Mouse (Mus musculus) forebrain, embryonic 13.5 days (tissue): ENCODE results near the gene Pde5a. TPM values are rescaled to one million over a fixed set of nuclear protein-coding genes. Genes with fewer than 3 reads are reported as not detected.

ENCODE experiments used
- ATAC-seq: fragments of 200-750 bp; cut with Nextera tagmentation; 2 replicates; pipeline ENCODE4 v1.8.0; 2017
- H3K27ac ChIP-seq: fragments of 300-500 bp; sonication (generic); 2 replicates; pipeline ENCODE4 v1.5.1; 2015; ENCODE audit warnings: inconsistent platforms, mild to moderate bottlenecking, moderate library complexity
- H3K27me3 ChIP-seq: fragments of 300-500 bp; sonication (generic); 2 replicates; pipeline ENCODE4 v1.6.1; 2015; ENCODE audit warnings: mild to moderate bottlenecking, inconsistent platforms
- H3K36me3 ChIP-seq: fragments of 300-500 bp; sonication (generic); 2 replicates; pipeline ENCODE4 v1.6.1; 2015; ENCODE audit warnings: mild to moderate bottlenecking, inconsistent platforms; ENCODE audit not compliant: poor library complexity, severe bottlenecking
- H3K4me1 ChIP-seq: fragments of 300-500 bp; sonication (generic); 2 replicates; pipeline ENCODE4 v1.6.1; 2015; ENCODE audit warnings: inconsistent platforms
- H3K4me2 ChIP-seq: fragments of 300-500 bp; sonication (generic); 2 replicates; pipeline ENCODE4 v1.6.1; 2015; ENCODE audit warnings: inconsistent platforms, mild to moderate bottlenecking, moderate library complexity
- H3K4me3 ChIP-seq: fragments of 300-500 bp; sonication (generic); 2 replicates; pipeline ENCODE4 v1.5.1; 2015; ENCODE audit warnings: mild to moderate bottlenecking, inconsistent platforms
- H3K9ac ChIP-seq: fragments of 300-500 bp; sonication (generic); 2 replicates; pipeline ENCODE4 v1.6.1; 2015; ENCODE audit warnings: mild to moderate bottlenecking, inconsistent platforms
- H3K9me3 ChIP-seq: fragments of 300-500 bp; sonication (generic); replicated peaks from 2 replicates; pipeline ENCODE4 v1.6.1; 2016; ENCODE audit warnings: inconsistent platforms
- WGBS: fragments of 180-500 bp; shearing (Covaris S2); methylation state at CpG from one replicate; pipeline ENCODE4 v1.1.7; 2015; 5-methylcytosine and 5-hydroxymethylcytosine counted together
- polyA plus RNA-seq: library from polyadenylated mRNA; unstranded; fragments of >200 nt; fragmentation: Nextera tagmentation; extraction: Ambion mirVana; gene quantifications from 2 replicates; pipeline ENCODE4 v1.2.1, GENCODE M21; 2015

Gene Pde5a
- polyA plus RNA-seq: 3.6 and 3.7 TPM in 2 replicates

GRCm38 (mm10) chr3:122728852-122729600, at the start of gene Pde5a:
Gene Pde5a (plus strand): TSS chr3:122728947.
- Histone ChIP-seq H3K36me3 (no peaks in the 10 kb centered on the region), H3K9me3 (no peaks in the 10 kb centered on the region), H3K27ac (peak within 1 kb of the TSS; percentile 86), H3K9ac (peak within 1 kb of the TSS; percentile 84), H3K4me1 (peaks cover 18% of the 10 kb centered on the region), H3K27me3 (no peaks in the 10 kb centered on the region), H3K4me2 (peak within 1 kb of the TSS; percentile 73), H3K4me3 (peak within 1 kb of the TSS; percentile 71)
- 1% methylated on average over 49 of the region's 49 CpGs for WGBS
- peak; percentile 66 for ATAC-seq

GRCm38 (mm10) chr3:122680851-122681250, 47.9 kb upstream of the Pde5a start:
- Histone ChIP-seq H3K36me3 (no peaks in the 10 kb centered on the region), H3K9me3 (peaks cover 8% of the 10 kb centered on the region; the same call in 1 of the 2 replicates), H3K27ac (no peak overlapping the region), H3K4me1 (no peaks in the 10 kb centered on the region), H3K9ac (no peak overlapping the region), H3K4me3 (no peak overlapping the region), H3K4me2 (no peak overlapping the region), H3K27me3 (no peaks in the 10 kb centered on the region)
- ATAC-seq: no peak
- whole genome bisulfite sequencing: 89% methylated on average over 3 of the region's 3 CpGs

DNA sequence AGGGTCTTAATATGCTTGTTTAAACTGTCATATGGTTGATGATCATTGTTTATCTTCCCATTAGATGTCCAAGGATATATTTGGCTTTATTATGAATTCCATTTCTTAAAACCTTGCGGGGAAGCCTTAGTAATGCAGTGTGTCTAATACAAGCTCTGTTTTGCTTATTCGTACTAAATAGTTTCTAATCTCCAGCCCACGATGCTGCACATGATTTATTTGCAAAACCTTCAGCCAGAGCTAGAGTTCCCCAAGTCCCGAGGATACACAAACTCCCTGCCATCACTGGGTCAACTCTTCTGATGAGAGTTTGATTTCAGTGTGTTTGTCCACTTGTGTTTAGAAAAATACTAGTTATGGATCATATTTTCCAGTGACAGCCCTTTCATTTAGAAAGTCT, 46.4 kb upstream of the Pde5a start:
- no peak overlapping the region for H3K4me3 ChIP-seq
- no peaks in the 10 kb centered on the region for H3K27me3 ChIP-seq
- no peak overlapping the region for H3K4me2 ChIP-seq
- H3K4me1 ChIP-seq: no peaks in the 10 kb centered on the region
- H3K36me3 ChIP-seq: no peaks in the 10 kb centered on the region
- H3K9me3 ChIP-seq: peaks cover 8% of the 10 kb centered on the region; the same call in 1 of the 2 replicates
- WGBS: 87% methylated on average over 4 of the region's 4 CpGs
- no peak overlapping the region for H3K27ac ChIP-seq
- H3K9ac ChIP-seq: no peak overlapping the region
- no peak for ATAC-seq

DNA sequence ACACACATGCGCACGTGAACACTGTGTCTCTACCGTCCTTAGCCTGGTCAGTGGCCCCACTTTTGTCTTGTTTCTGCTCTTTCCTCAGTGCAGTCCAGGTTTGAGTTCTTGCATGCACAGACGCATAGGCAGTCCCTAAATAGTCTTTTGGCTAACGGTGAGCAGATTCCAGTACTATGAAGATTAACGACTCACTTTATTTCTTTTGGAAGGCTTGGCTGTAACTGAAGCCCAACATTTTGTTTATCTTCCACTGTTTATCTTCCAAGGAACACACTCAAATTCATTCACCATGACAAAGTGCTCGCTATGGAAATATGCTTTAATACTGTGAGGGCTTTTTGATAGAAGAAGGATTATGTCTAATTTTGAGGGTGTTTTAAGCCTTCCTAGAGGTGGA, 43.9 kb upstream of the Pde5a start:
- 77% methylated on average over 7 of the region's 7 CpGs for WGBS

GRCm38 (mm10) chr3:122693039-122693438, 35.7 kb upstream of the Pde5a start:
- Histone ChIP-seq H3K9me3 (no peaks in the 10 kb centered on the region), H3K27me3 (no peaks in the 10 kb centered on the region), H3K9ac (no peak overlapping the region), H3K36me3 (no peaks in the 10 kb centered on the region), H3K4me1 (no peaks in the 10 kb centered on the region), H3K27ac (no peak overlapping the region), H3K4me2 (no peak overlapping the region), H3K4me3 (no peak overlapping the region)
- ATAC-seq: no peak
- 88% methylated on average over 3 of the region's 3 CpGs for WGBS

More for the DNA sequence above, 43.9 kb upstream of the Pde5a start:
- Histone ChIP-seq H3K36me3 (no peaks in the 10 kb centered on the region), H3K27ac (no peak overlapping the region), H3K9me3 (no peaks in the 10 kb centered on the region), H3K4me3 (no peak overlapping the region), H3K4me1 (no peaks in the 10 kb centered on the region), H3K4me2 (no peak overlapping the region), H3K9ac (no peak overlapping the region), H3K27me3 (no peaks in the 10 kb centered on the region)
- ATAC-seq: no peak

DNA sequence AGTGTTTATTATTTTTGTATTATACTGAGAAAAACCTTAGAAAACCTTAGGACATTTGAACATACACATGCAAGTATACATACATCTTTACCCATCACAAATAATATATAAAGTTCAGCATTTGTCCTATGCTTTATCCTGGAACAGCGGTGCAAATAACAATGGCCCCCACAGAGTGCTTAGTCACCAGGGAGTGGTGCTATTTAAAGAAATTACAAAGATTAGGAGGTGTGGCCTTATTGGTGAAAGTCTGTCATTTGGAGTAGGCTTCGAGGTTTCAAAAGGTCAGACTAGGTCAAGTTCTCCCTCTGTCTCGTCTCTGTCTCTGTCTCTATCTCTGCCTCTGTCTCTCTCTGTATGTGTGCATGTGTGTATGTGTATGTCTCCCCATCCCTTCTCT, 32.9 kb upstream of the Pde5a start:
- Histone ChIP-seq H3K4me3 (no peak overlapping the region), H3K27ac (no peak overlapping the region), H3K9me3 (no peaks in the 10 kb centered on the region), H3K4me2 (no peak overlapping the region), H3K9ac (no peak overlapping the region), H3K36me3 (no peaks in the 10 kb centered on the region), H3K4me1 (no peaks in the 10 kb centered on the region), H3K27me3 (no peaks in the 10 kb centered on the region)
- 65% methylated on average over 3 of the region's 3 CpGs for whole genome bisulfite sequencing
- no peak for ATAC-seq

DNA sequence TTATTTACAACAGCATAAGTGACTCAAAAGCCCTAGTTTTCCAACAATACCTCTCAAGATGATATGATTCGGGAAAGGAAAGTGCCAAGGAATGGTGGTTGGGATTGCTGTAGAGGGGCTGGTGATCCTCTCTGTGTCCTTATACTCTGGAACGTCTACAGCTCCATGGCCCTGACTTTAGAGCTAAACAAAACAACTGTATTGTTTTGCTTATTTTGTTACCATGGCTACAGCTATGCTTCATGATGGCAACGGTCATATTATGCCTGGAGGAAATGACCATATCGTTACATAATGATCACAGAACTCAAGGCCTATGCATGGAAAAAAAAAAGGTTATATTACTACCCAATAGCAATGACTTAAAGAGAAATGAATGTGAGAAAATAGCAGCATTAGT, 32.1 kb upstream of the Pde5a start:
- no peaks in the 10 kb centered on the region for H3K27me3 ChIP-seq
- H3K27ac ChIP-seq: no peak overlapping the region
- 86% methylated on average over 4 of the region's 4 CpGs for WGBS
- H3K9me3 ChIP-seq: no peaks in the 10 kb centered on the region
- H3K9ac ChIP-seq: no peak overlapping the region
- no peak for ATAC-seq
- no peaks in the 10 kb centered on the region for H3K36me3 ChIP-seq
- H3K4me2 ChIP-seq: no peak overlapping the region
- no peaks in the 10 kb centered on the region for H3K4me1 ChIP-seq
- no peak overlapping the region for H3K4me3 ChIP-seq

DNA sequence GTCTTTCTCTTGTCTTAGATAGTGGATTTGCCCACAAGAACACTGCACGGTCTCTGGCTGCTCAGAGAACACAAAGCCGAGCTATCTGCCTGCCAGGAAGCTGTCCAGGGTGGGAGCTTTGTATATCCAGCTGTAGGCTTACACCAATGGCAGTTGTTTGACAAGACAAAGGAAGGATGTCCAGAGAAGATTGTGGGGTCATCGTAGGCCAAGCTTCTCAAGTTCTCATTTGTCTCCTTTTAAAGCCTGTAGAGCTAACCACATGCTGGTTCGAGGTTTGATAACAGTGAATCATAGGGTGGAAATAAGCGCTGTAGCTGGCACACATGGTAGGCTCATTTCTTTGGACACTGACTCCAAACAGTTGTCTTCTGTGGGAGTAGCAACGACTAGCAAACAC, 24.5 kb upstream of the Pde5a start:
- Histone ChIP-seq H3K36me3 (no peaks in the 10 kb centered on the region), H3K9ac (no peak overlapping the region), H3K9me3 (no peaks in the 10 kb centered on the region), H3K27ac (no peak overlapping the region), H3K4me1 (no peaks in the 10 kb centered on the region), H3K4me2 (no peak overlapping the region), H3K27me3 (no peaks in the 10 kb centered on the region), H3K4me3 (no peak overlapping the region)
- WGBS: 18% methylated on average over 6 of the region's 6 CpGs
- ATAC-seq: no peak

DNA sequence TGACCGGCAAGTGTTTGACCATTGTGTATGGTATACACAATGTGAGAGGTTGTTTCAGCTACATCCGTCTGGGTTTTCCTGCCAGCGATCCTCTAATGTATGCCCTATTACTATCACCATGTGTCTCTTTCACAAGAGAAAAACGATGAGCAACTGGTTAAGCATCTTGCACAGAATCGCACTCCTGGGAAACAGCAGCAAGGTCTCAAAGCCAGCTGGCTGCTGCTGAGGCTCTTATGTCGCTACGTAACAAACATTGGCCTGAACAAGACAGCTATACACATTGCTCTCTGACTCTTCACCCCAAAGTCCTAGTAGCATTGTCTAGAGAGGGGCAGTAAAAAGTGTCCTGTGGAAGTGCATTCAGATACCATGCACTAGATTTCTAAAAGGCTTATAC, 23.5 kb upstream of the Pde5a start:
- ATAC-seq: no peak
- Histone ChIP-seq H3K9me3 (no peaks in the 10 kb centered on the region), H3K27ac (no peak overlapping the region), H3K4me1 (no peaks in the 10 kb centered on the region), H3K4me3 (no peak overlapping the region), H3K9ac (no peak overlapping the region), H3K36me3 (no peaks in the 10 kb centered on the region), H3K4me2 (no peak overlapping the region), H3K27me3 (no peaks in the 10 kb centered on the region)
- WGBS: 90% methylated on average over 7 of the region's 7 CpGs

DNA sequence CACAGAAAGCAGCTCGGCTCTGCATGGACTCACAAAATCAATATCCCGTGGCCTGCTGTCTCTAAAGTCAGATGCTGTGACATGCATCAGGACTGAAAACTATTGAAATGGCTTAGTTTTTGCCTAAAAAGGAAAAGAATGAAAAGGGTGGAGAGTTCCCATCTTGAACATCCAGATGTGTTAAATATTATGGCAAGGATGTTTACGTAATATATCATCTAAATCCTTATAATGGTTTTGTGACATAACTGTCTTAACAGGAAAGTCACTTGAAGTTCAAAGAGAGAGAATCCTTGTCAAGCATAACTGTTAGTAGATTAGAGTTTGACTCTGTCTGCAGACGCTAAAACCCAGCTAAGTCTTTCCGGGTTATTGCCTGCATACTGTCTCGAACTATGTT, 20.3 kb upstream of the Pde5a start:
- Histone ChIP-seq H3K36me3 (no peaks in the 10 kb centered on the region), H3K9me3 (no peaks in the 10 kb centered on the region), H3K27me3 (no peaks in the 10 kb centered on the region), H3K9ac (no peak overlapping the region), H3K4me2 (no peak overlapping the region), H3K4me3 (no peak overlapping the region), H3K27ac (no peak overlapping the region), H3K4me1 (no peaks in the 10 kb centered on the region)
- ATAC-seq: no peak
- 83% methylated on average over 6 of the region's 6 CpGs for WGBS

DNA sequence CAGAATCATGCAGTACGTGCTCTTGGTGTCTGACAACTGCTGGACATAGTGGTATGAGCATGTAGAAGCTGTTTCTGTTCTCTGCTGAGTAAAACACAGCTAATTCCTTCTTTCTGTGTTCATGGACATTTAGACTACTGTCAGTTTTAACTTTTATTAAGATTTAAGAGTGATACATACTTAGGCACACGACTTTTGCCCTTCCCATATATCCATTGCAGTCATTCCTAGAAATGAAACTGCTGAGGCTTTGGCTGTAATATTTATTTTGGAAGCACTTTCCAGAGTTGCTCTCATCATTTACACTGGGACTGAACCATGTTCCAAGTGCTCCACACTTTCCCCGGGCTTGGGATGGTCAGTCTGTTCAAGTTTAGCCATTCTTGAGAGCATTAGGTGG, 18.6 kb upstream of the Pde5a start:
- Histone ChIP-seq H3K4me3 (no peak overlapping the region), H3K27ac (no peak overlapping the region), H3K9me3 (no peaks in the 10 kb centered on the region), H3K4me2 (no peak overlapping the region), H3K9ac (no peak overlapping the region), H3K27me3 (no peaks in the 10 kb centered on the region), H3K4me1 (no peaks in the 10 kb centered on the region), H3K36me3 (no peaks in the 10 kb centered on the region)
- ATAC-seq: no peak
- 92% methylated on average over 3 of the region's 3 CpGs for WGBS

DNA sequence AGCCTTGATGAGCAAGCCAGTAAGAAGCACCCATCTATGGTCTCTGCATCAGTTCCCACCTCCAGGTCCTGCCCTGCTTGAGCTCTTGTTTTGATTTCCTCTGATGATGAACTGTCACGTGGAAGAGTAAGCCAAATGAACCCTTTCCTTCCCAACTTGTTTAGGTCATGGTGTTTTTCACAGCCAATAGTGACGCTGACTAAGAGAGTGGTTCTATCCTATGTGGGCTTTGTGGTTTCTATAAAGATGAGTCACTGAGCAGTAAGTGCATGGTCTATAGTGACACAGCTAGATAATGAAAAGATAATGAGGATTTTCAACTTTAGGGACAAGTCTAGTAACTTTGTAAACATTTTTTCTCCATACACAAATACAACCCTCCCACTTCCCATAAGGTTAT, 10.1 kb upstream of the Pde5a start:
- 90% methylated on average over 2 of the region's 2 CpGs for WGBS

GRCm38 (mm10) chr3:122721522-122721921, 7.2 kb upstream of the Pde5a start:
- no peak overlapping the region for H3K4me3 ChIP-seq
- 88% methylated on average over 9 of the region's 9 CpGs for WGBS
- H3K27ac ChIP-seq: no peak overlapping the region
- no peaks in the 10 kb centered on the region for H3K4me1 ChIP-seq
- H3K9me3 ChIP-seq: no peaks in the 10 kb centered on the region
- ATAC-seq: no peak
- H3K9ac ChIP-seq: no peak overlapping the region
- no peak overlapping the region for H3K4me2 ChIP-seq
- H3K36me3 ChIP-seq: no peaks in the 10 kb centered on the region
- no peaks in the 10 kb centered on the region for H3K27me3 ChIP-seq

More for the DNA sequence above, 10.1 kb upstream of the Pde5a start:
- Histone ChIP-seq H3K27ac (no peak overlapping the region), H3K9me3 (no peaks in the 10 kb centered on the region), H3K36me3 (no peaks in the 10 kb centered on the region), H3K4me3 (no peak overlapping the region), H3K9ac (no peak overlapping the region), H3K4me1 (no peaks in the 10 kb centered on the region), H3K4me2 (no peak overlapping the region), H3K27me3 (no peaks in the 10 kb centered on the region)
- ATAC-seq: no peak
